In genomic region chr15:25536451-25537334, GRCm38 (mm10) we compare ENCODE assay signal across 9 mouse cellular contexts.
DNase-seq lines count a peak whose midpoint lies in the region; ATAC-seq and TF ChIP-seq lines count a peak whose summit lies in the region.
"Had no signal": no experiment of that assay in that cellular context is flagged by ENCODE, and none has a peak within 500 bp of the region (broad histone marks: within the 10 kb centered on the region; RNA-seq: fewer than 3 reads in every experiment).

No protein-coding gene starts in this region.

- ATAC-seq in common myeloid progenitor, adult 5-6 weeks (replicated peaks; ENCODE audit: low read depth, poor library complexity, severe bottlenecking) = peak; percentile 85
- ATAC-seq in erythroid progenitor cell, adult 5-6 weeks (replicated peaks; ENCODE audit: low FRiP score, poor library complexity, severe bottlenecking) = no peak

- no peak for TF ChIP-seq CTCF in kidney, adult 2 months (conservative IDR thresholded peaks at IDR 0.05; ENCODE audit: insufficient read depth, insufficient read length, low read depth, low read length)

- H3K27ac ChIP-seq in kidney, adult 2 months (ENCODE audit: insufficient read depth, low read depth, low read length) = no peak overlapping the region
- H3K27ac ChIP-seq: embryonic facial prominence, embryonic 12.5 days had no signal

- WGBS in kidney, adult 2 months = 54% methylated on average over 22 of the region's 22 CpGs

- TF ChIP-seq POLR2A in kidney, adult 2 months (IDR thresholded peaks at IDR 0.05; ENCODE audit: low read depth, low read length) = no peak

- peaks cover 6% of the 10 kb centered on the region for H3K4me1 ChIP-seq in kidney, adult 2 months (ENCODE audit: control insufficient read depth, insufficient read depth, low read length)

- no peak overlapping the region for H3K4me3 ChIP-seq in kidney, adult 2 months (ENCODE audit: insufficient read depth, low read depth, low read length)
- H3K4me3 ChIP-seq: embryonic facial prominence, embryonic 12.5 days had no signal

- H3K27me3 ChIP-seq in kidney, adult 2 months (replicated peaks; ENCODE audit: control insufficient read depth, insufficient read depth, low read length) = no peaks in the 10 kb centered on the region
- H3K27me3 ChIP-seq: embryonic facial prominence, embryonic 12.5 days had no signal

- H3K36me3 ChIP-seq in kidney, adult 2 months (ENCODE audit: control insufficient read depth, insufficient read depth, low read length) = no peaks in the 10 kb centered on the region
- H3K36me3 ChIP-seq: embryonic facial prominence, embryonic 12.5 days had no signal

- DNase-seq in kidney, adult 2 months = peak; percentile 63
- no peak for DNase-seq in kidney, adult 11 months
- peak; percentile 58 for DNase-seq in NIH3T3 (ENCODE audit: low read depth)
- DNase-seq in lung, postnatal 36 days = peak; percentile 33
- no peak for DNase-seq in adrenal gland, adult 2 months
- DNase-seq: thymus, postnatal 4 days had no signal

Comparison
In these comparisons a context has a peak if more than half of its experiments do, and no peak if none do; other contexts are left out.
1. DNase-seq: peak in kidney, adult 2 months (single experiment), NIH3T3 (single experiment) and lung, postnatal 36 days (single experiment); none in kidney, adult 11 months (single experiment) and adrenal gland, adult 2 months (single experiment).